Mouse (Mus musculus) brain, embryonic 14.5 days (tissue): Measurements from ENCODE around the gene Ndufaf2. TPM values are rescaled to one million over a fixed set of nuclear protein-coding genes. Genes with fewer than 3 reads are reported as not detected.

ENCODE experiments used
- DNase-seq: peaks from one replicate; pipeline ENCODE4 v3.0.0-alpha.2; 2011; ENCODE audit warnings: low read depth
- CTCF ChIP-seq: fragments of 200-500 bp; IDR thresholded peaks from 2 replicates; pipeline ENCODE4 v1.5.1; 2012; ENCODE audit warnings: inconsistent platforms, mild to moderate bottlenecking, moderate library complexity, borderline replicate concordance; ENCODE audit not compliant: insufficient read depth, insufficient read length; ENCODE audit errors: extremely low read depth
- POLR2A ChIP-seq: fragments of 200-500 bp; IDR thresholded peaks from 2 replicates; pipeline ENCODE4 v1.6.1; 2012; ENCODE audit warnings: mild to moderate bottlenecking, inconsistent platforms, borderline replicate concordance; ENCODE audit not compliant: poor library complexity, insufficient read depth, insufficient read length, severe bottlenecking; ENCODE audit errors: extremely low read depth
- polyA plus RNA-seq: library from polyadenylated mRNA; depleted of rRNA; stranded (reverse); fragments of >200 nt; gene quantifications from 2 replicates; pipeline ENCODE4 v1.2.3, GENCODE M21; 2012

Gene Ndufaf2
- polyA plus RNA-seq, 1 experiment: 36.5 TPM

DNA sequence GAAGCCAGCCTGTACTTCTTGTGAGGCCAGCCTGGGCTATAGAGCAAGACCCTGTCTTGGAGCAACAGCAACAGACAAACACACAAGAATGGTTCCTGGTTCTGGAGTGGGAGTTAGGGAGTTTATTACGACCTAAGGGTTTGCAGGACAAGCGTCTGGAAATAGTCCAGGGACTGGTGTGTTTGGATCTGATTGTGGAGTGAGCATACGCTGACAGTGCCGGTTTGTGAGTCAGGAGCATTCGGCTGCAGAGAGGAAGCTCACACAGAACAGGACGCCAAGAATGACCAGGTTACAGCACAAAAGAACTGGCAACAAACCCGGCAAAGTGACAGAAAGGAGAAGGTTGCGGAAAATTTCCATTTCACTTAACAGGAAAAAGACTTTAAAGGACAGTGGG lies 12.1 kb upstream of the Ndufaf2 start:
- no peak for TF ChIP-seq CTCF
- no peak for TF ChIP-seq POLR2A
- DNase-seq: no peak

DNA sequence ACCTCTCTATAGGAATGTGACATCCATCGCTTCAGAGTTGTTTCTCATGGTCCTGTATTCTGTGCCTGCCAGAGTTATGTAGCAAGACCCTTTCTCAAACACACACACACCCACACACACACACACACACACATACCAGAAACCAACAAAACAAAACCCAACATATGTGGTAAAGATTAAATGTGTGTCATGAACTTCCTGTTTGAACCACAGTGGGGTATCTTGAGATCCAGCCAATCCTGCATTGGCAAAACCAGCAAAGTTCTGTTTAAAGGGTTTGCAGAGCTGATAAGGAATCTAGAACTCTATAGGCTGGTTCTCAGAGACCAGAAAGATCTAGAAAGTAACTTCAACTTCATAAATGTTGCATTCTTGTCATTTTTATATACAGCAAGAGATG lies 11.6 kb upstream of the Ndufaf2 start:
- no peak for TF ChIP-seq CTCF
- no peak for TF ChIP-seq POLR2A
- DNase-seq: no peak

GRCm38 (mm10) chr13:108164621-108165020 lies 6.2 kb upstream of the Ndufaf2 start:
- no peak for DNase-seq
- no peak for TF ChIP-seq CTCF
- no peak for TF ChIP-seq POLR2A

- no peak for TF ChIP-seq POLR2A
- no peak for TF ChIP-seq CTCF
- DNase-seq: peak; percentile 24
Measured at GRCm38 (mm10) chr13:108163912-108164311, 5.5 kb upstream of the Ndufaf2 start.

- TF ChIP-seq POLR2A: no peak
- peak; percentile 20; the same call in 1 of the 2 replicates for TF ChIP-seq CTCF
- peak; percentile 56 for DNase-seq
Measured at GRCm38 (mm10) chr13:108159963-108160362, 1.5 kb upstream of the Ndufaf2 start.

DNA sequence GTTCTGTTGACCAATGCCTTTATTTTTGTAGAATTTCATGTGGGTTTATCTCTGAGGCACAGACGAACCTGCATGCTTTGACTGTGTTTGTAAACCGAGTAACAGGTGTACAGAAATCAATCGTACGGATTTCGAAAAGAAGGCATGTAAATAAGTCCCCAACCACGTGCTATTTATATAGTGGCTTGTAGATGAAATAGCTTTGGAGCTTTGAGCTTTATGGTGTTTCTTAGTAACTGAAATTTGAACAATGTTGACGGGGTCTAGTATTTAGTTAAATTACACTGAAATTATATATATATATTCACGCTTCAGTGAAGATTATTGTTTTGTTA lies 785 bp upstream of the Ndufaf2 start:
- DNase-seq: no peak
- no peak for TF ChIP-seq CTCF

GRCm38 (mm10) chr13:108157732-108158464 lies 525 bp downstream of the Ndufaf2 start:
- TF ChIP-seq POLR2A: no peak
- no peak for TF ChIP-seq CTCF
- DNase-seq: no peak

DNA sequence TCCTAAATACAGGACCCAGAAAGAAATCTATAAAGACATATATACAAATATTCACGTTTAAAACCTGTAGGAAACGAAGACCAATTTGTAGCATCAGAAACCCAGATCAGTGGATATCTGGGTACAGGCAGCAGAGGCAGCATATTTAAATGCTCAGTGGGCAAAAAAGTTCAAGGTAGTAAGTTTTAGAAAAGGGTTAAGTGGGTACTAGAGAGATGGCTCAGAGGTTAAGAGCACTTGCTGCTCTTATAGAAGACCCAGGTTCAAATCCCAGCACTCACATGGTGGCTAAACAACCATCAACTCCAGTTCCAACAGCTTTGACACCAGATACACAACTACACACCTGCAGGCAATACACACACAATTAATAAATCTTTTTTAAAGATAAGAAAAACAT lies 1.3 kb downstream of the Ndufaf2 start:
- no peak for DNase-seq
- TF ChIP-seq CTCF: no peak

DNA sequence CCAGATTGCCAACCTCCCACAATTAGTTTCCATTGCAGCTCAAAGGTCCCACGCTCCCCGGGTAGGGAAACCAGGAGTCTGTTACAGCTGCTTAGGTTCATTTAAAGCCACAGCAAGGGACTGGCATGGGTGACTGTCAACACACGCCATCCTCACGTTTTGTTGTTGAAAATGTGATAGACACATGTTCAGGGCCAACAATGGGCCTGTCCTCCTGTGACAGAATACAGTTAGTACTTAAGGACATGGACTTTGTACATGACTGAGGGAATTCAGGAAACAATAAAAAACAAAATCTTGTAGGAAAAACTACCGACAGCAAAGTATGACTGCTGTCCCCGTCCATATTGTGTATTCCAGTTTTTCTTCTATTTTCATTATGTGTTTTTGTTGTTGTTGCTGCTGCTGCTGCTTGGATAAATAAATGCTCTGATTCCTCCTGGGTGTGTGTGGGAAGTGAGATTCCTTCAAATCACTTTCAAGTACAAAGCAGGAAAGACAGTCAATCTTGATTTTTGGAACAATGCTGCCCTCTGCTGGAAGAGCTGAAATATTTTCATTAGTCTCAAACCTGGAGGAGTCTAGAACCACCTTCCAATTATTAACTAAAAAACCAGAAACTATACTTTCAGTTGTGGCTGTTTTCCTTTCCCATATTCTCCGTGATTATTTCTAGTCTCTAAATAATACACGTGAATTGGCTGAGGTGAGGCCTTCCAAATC lies 5.6 kb downstream of the Ndufaf2 start:
- TF ChIP-seq CTCF (peak; percentile 41), POLR2A (no peak)
- DNase-seq: peak; percentile 90

GRCm38 (mm10) chr13:108151782-108152181 lies 6.6 kb downstream of the Ndufaf2 start:
- TF ChIP-seq POLR2A (no peak), CTCF (peak; percentile 72; the same call in 1 of the 2 replicates)
- peak; percentile 51 for DNase-seq

DNA sequence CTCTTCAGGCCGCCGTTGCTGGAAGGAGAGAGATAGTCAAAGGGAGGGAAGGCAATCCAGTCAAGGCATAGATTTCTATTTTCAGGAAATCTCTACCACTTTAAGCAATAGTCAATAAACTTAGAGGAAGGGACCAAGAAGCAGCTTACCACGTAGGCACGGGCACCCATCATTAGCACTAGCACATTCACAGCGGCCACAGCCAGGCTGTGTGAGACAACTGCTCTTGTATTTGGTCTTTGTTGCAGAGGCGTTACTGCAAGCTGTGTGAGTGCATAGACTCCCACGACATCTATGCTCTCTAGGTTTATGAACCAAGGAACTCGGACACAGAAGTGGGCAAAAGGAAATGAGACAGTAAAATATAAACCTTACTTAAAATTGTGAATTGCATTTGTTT lies 14.3 kb downstream of the Ndufaf2 start:
- TF ChIP-seq POLR2A: no peak
- no peak for TF ChIP-seq CTCF
- DNase-seq: no peak

GRCm38 (mm10) chr13:108138403-108138977 lies 19.9 kb downstream of the Ndufaf2 start:
- TF ChIP-seq CTCF (no peak), POLR2A (no peak)
- DNase-seq: no peak
